Comparison of ENCODE assay signal across 8 mouse cellular contexts in genomic region chr1:69106322-69106761, GRCm38 (mm10). TPM values are rescaled to one million over a fixed set of nuclear protein-coding genes. Genes with fewer than 3 reads are reported as not detected.
DNase-seq lines count a peak whose midpoint lies in the region; ATAC-seq and TF ChIP-seq lines count a peak whose summit lies in the region.

No protein-coding gene starts in this region.

- H3K27me3 ChIP-seq in heart, embryonic 12.5 days (replicated peaks), result no peaks in the 10 kb centered on the region
- peaks cover 66% of the 10 kb centered on the region for H3K27me3 ChIP-seq in kidney, embryonic 15.5 days
- H3K27me3 ChIP-seq in liver, embryonic 13.5 days, result peaks cover 64% of the 10 kb centered on the region
- H3K27me3 ChIP-seq in neural tube, embryonic 13.5 days, result peaks cover 8% of the 10 kb centered on the region; the same call in 1 of the 2 replicates

- peak; percentile 28 for DNase-seq in gastrocnemius, adult 2 months
- DNase-seq in gastrocnemius, postnatal 25 days, result no peak
- DNase-seq in cerebellum, postnatal 14 days, result peak; percentile 47 to 73
- no peak for DNase-seq in liver, embryonic 13.5 days

- H3K4me3 ChIP-seq in gastrocnemius, adult 2 months, result peak overlapping the region; percentile 77
- peak overlapping the region; percentile 89 for H3K4me3 ChIP-seq in heart, embryonic 12.5 days
- H3K4me3 ChIP-seq in kidney, embryonic 15.5 days (replicated peaks), result peak overlapping the region; percentile 75
- H3K4me3 ChIP-seq in liver, embryonic 13.5 days (replicated peaks), result peak overlapping the region; percentile 55
- H3K4me3 ChIP-seq in neural tube, embryonic 13.5 days, result peak overlapping the region; percentile 84

- under 1% methylated on average over 24 of the region's 24 CpGs for WGBS in heart, embryonic 12.5 days
- WGBS in kidney, embryonic 15.5 days, result under 1% methylated on average over 24 of the region's 24 CpGs
- under 1% methylated on average over 24 of the region's 24 CpGs for WGBS in liver, embryonic 13.5 days (ENCODE audit: insufficient replicate concordance)
- under 1% methylated on average over 24 of the region's 24 CpGs for WGBS in neural tube, embryonic 13.5 days

- H3K9ac ChIP-seq in heart, embryonic 12.5 days, result peak overlapping the region; percentile 97
- peak overlapping the region; percentile 39; the same call in 1 of the 2 replicates for H3K9ac ChIP-seq in kidney, embryonic 15.5 days
- H3K9ac ChIP-seq in liver, embryonic 13.5 days, result no peak overlapping the region
- peak overlapping the region; percentile 84 for H3K9ac ChIP-seq in neural tube, embryonic 13.5 days

- peaks cover 8% of the 10 kb centered on the region for H3K4me1 ChIP-seq in heart, embryonic 12.5 days (replicated peaks)
- H3K4me1 ChIP-seq in kidney, embryonic 15.5 days, result peaks cover 35% of the 10 kb centered on the region
- peaks cover 6% of the 10 kb centered on the region; the same call in 1 of the 2 replicates for H3K4me1 ChIP-seq in liver, embryonic 13.5 days (replicated peaks)
- peaks cover 34% of the 10 kb centered on the region for H3K4me1 ChIP-seq in neural tube, embryonic 13.5 days (replicated peaks)

- H3K4me2 ChIP-seq in heart, embryonic 12.5 days, result peak overlapping the region; percentile 80
- H3K4me2 ChIP-seq in kidney, embryonic 15.5 days, result peak overlapping the region; percentile 99
- H3K4me2 ChIP-seq in liver, embryonic 13.5 days, result peak overlapping the region; percentile 76
- peak overlapping the region; percentile 91 for H3K4me2 ChIP-seq in neural tube, embryonic 13.5 days

- peak overlapping the region; percentile 38; the same call in 1 of the 2 replicates for H3K27ac ChIP-seq in gastrocnemius, adult 2 months
- peak overlapping the region; percentile 94 for H3K27ac ChIP-seq in heart, embryonic 12.5 days (ENCODE audit: poor library complexity, severe bottlenecking)
- H3K27ac ChIP-seq in kidney, embryonic 15.5 days, result peak overlapping the region; percentile 81
- no peak overlapping the region for H3K27ac ChIP-seq in liver, embryonic 13.5 days
- peak overlapping the region; percentile 77 for H3K27ac ChIP-seq in neural tube, embryonic 13.5 days (replicated peaks)

- 0 out of 2 replicates have a peak, but pooled peaks have one; percentile 15 for ATAC-seq in heart, embryonic 12.5 days (ENCODE audit: insufficient number of reproducible peaks, low FRiP score)
- peak; percentile 40; the same call in 1 of the 2 replicates for ATAC-seq in kidney, embryonic 15.5 days (replicated peaks; ENCODE audit: low FRiP score)
- no peak for ATAC-seq in liver, embryonic 13.5 days (ENCODE audit: low read depth)
- peak; percentile 12; the same call in 1 of the 2 replicates for ATAC-seq in neural tube, embryonic 13.5 days (ENCODE audit: low read depth)
- ATAC-seq in CD4-positive, CD25-positive, alpha-beta regulatory T cell, adult 4 months, result no peak

- H3K9me3 ChIP-seq in heart, embryonic 12.5 days (replicated peaks), result no peaks in the 10 kb centered on the region
- H3K9me3 ChIP-seq in kidney, embryonic 15.5 days (replicated peaks), result no peaks in the 10 kb centered on the region
- H3K9me3 ChIP-seq in liver, embryonic 13.5 days (replicated peaks), result no peaks in the 10 kb centered on the region
- no peaks in the 10 kb centered on the region for H3K9me3 ChIP-seq in neural tube, embryonic 13.5 days

- no peak for TF ChIP-seq CTCF in gastrocnemius, adult 2 months (IDR thresholded peaks at IDR 0.05)

- H3K36me3 ChIP-seq in heart, embryonic 12.5 days, result no peaks in the 10 kb centered on the region
- no peaks in the 10 kb centered on the region for H3K36me3 ChIP-seq in kidney, embryonic 15.5 days
- H3K36me3 ChIP-seq in liver, embryonic 13.5 days, result no peaks in the 10 kb centered on the region
- no peaks in the 10 kb centered on the region for H3K36me3 ChIP-seq in neural tube, embryonic 13.5 days

- intact Hi-C loops in gastrocnemius, adult 2 months (cut with DNase I), result no loop called here

RNA-seq across cellular contexts. Expression of gene Erbb4, which starts 1.5 kb away (rescaled TPM):
- under 1 TPM; 0.18 to 0.39 TPM for total RNA-seq in gastrocnemius, adult 2 months (2021)
- under 1 TPM; 0.13 to 0.67 TPM for total RNA-seq in gastrocnemius, postnatal 25 days (2021)
- polyA plus RNA-seq in heart, embryonic 12.5 days (2016; fragmentation: Nextera tagmentation; extraction: Ambion mirVana), result 12.8 and 13.6 TPM in 2 replicates
- 5.5 and 5.6 TPM in 2 replicates for polyA plus RNA-seq in kidney, embryonic 15.5 days (2015; fragmentation: Nextera tagmentation; extraction: Ambion mirVana)
- 0.07 TPM in 1 of 2 replicates, not detected in the other for polyA plus RNA-seq in liver, embryonic 13.5 days (2015; fragmentation: Nextera tagmentation; extraction: Ambion mirVana)
- 13.6 and 14.4 TPM in 2 replicates for polyA plus RNA-seq in neural tube, embryonic 13.5 days (2015; fragmentation: Nextera tagmentation; extraction: Ambion mirVana)
- polyA plus RNA-seq in CD4-positive, CD25-positive, alpha-beta regulatory T cell, adult 4 months (2017; shearing (Covaris generic)), result not detected

Comparison
In these comparisons a context has a peak if more than half of its experiments do, and no peak if none do; other contexts are left out.
1. DNase-seq: peak in gastrocnemius, adult 2 months (single experiment) and cerebellum, postnatal 14 days (2 of 2); none in gastrocnemius, postnatal 25 days (single experiment) and liver, embryonic 13.5 days (single experiment).
2. ATAC-seq: peak in heart, embryonic 12.5 days (single experiment), kidney, embryonic 15.5 days (single experiment) and neural tube, embryonic 13.5 days (single experiment); none in liver, embryonic 13.5 days (single experiment) and CD4-positive, CD25-positive, alpha-beta regulatory T cell, adult 4 months (single experiment).
3. Peak in every context shown above with its lines, with median percentiles within 50 percentile points of each other: H3K4me3 ChIP-seq and H3K4me2 ChIP-seq.